Mouse (Mus musculus) spleen, adult 2 months (tissue): ENCODE data around the gene Phlda1.

Source experiments
- CTCF ChIP-seq: fragments of 200-500 bp; IDR thresholded peaks from 2 replicates; pipeline ENCODE4 v1.5.1; 2011; ENCODE audit warnings: mild to moderate bottlenecking, inconsistent platforms; ENCODE audit not compliant: insufficient read depth, insufficient read length, insufficient replicate concordance; ENCODE audit errors: extremely low read depth
- POLR2A ChIP-seq: fragments of 200-500 bp; IDR thresholded peaks from 2 replicates; pipeline ENCODE4 v1.6.1; 2011; ENCODE audit warnings: low read depth, low read length, inconsistent platforms

GRCm38 (mm10) chr10:111499892-111500291 is 6.2 kb upstream of the Phlda1 start:
- no peak for TF ChIP-seq POLR2A
- no peak for TF ChIP-seq CTCF
